Mouse (Mus musculus) CH12.LX (cell line): ENCODE results near the gene Insm1.

Experiments
- CTCF ChIP-seq, 2 experiments: IDR thresholded peaks in 1 of 2; conservative IDR thresholded peaks in 1 of 2; 2 replicates each; pipeline ENCODE4 v1.5.1; 2011 to 2012; ENCODE audit warnings: low read depth in 2 of 2, low read length in 2 of 2, improper control_type of control experiment in 1 of 2, inconsistent platforms in 1 of 2, mild to moderate bottlenecking in 1 of 2, moderate library complexity in 1 of 2
- E2F4 ChIP-seq: IDR thresholded peaks from 2 replicates; pipeline ENCODE4 v1.6.1; 2011; ENCODE audit warnings: low read depth, low read length, improper control_type of control experiment; ENCODE audit not compliant: insufficient replicate concordance
- ELF1 ChIP-seq: IDR thresholded peaks from 2 replicates; pipeline ENCODE4 v1.6.1; 2014; ENCODE audit warnings: low read depth, mild to moderate bottlenecking, inconsistent platforms, low read length, improper control_type of control experiment
- NRF1 ChIP-seq: IDR thresholded peaks from 2 replicates; pipeline ENCODE4 v1.6.1; 2014; ENCODE audit warnings: low read depth, mild to moderate bottlenecking, inconsistent platforms, low read length, improper control_type of control experiment, moderate library complexity

DNA sequence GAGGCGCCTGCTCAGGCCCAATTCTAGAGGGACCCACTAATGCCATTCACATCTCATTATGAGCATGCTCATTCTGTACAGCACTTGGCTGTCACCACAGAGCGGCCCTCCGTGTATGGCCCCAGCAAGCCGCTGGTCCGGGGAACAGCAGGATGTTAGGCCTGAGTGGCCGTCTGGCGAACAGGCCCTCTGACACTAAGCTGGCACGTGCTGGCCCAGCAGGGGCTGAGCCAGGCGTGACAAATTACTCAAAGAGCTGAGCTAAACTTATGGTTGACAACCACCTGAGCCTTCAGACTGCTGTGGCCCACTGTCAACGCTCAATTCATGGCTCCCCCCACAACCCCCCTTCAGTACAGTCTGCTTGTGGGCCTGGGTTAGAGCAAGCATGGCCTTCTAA, 40.5 kb downstream of the Insm1 start:
- TF ChIP-seq CTCF (conservative IDR thresholded peaks at IDR 0.05 in 1 of 2, IDR thresholded peaks at IDR 0.05 in 1 of 2; ENCODE audit: low read depth in 2 of 2, low read length in 2 of 2) (no peak), E2F4 (no peak), NRF1 (no peak), ELF1 (no peak)
